ENCODE assay signal across 35 mouse cellular contexts in the genomic region with DNA sequence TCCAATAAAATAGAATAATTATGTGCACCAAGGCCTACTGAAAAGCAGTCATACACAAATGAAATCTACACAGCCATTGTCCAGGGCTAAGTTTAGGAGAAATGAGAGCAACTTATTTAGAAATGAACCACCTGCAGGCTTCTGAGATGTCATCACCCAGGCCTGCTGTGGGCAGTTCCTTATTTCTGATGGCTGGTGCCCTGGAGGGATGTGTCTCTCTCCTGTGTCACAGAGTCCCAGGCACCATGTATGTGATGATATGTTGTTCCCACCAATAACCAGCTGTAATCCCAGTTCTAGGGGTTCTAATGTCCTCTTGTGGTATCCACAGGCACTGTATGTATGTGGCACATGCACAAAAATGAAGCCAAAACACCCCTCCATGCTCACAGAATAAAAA. TPM values are rescaled to one million over a fixed set of nuclear protein-coding genes. Genes with fewer than 3 reads are reported as not detected.
DNase-seq lines count a peak whose midpoint lies in the region; ATAC-seq and TF ChIP-seq lines count a peak whose summit lies in the region.
"Had no signal": no experiment of that assay in that cellular context is flagged by ENCODE, and none has a peak within 500 bp of the region (broad histone marks: within the 10 kb centered on the region; RNA-seq: fewer than 3 reads in every experiment).

No protein-coding gene starts in this region.

- H3K27me3 ChIP-seq in midbrain, embryonic 11.5 days (ENCODE audit: control insufficient read depth, insufficient read depth, low read length), result no peaks in the 10 kb centered on the region
- H3K27me3 ChIP-seq in midbrain, embryonic 13.5 days, result no peaks in the 10 kb centered on the region
- H3K27me3 ChIP-seq in forebrain, postnatal 0 days (ENCODE audit: insufficient read depth, low read length), result no peaks in the 10 kb centered on the region
- H3K27me3 ChIP-seq: forebrain, embryonic 15.5 days; hindbrain, embryonic 13.5 days had no signal

- no peaks in the 10 kb centered on the region for H3K4me1 ChIP-seq in midbrain, embryonic 11.5 days (ENCODE audit: control insufficient read depth, insufficient read depth, low read length)
- H3K4me1 ChIP-seq in midbrain, embryonic 13.5 days (replicated peaks), result no peaks in the 10 kb centered on the region
- peaks cover 31% of the 10 kb centered on the region for H3K4me1 ChIP-seq in bone marrow macrophage, adult 2 months (ENCODE audit: control insufficient read depth, insufficient read depth, low read length)
- H3K4me1 ChIP-seq in forebrain, postnatal 0 days (ENCODE audit: insufficient read depth), result no peaks in the 10 kb centered on the region
- H3K4me1 ChIP-seq: forebrain, embryonic 15.5 days; hindbrain, embryonic 10.5 days; hindbrain, embryonic 13.5 days had no signal

- H3K9ac ChIP-seq in midbrain, embryonic 11.5 days (ENCODE audit: low read length), result no peak overlapping the region
- H3K9ac ChIP-seq in midbrain, embryonic 13.5 days (replicated peaks), result no peak overlapping the region
- no peak overlapping the region for H3K9ac ChIP-seq in forebrain, postnatal 0 days
- H3K9ac ChIP-seq: forebrain, embryonic 15.5 days; hindbrain, embryonic 13.5 days had no signal

- H3K36me3 ChIP-seq in midbrain, embryonic 11.5 days (ENCODE audit: control insufficient read depth, insufficient read depth, low read length), result no peaks in the 10 kb centered on the region
- no peaks in the 10 kb centered on the region for H3K36me3 ChIP-seq in midbrain, embryonic 13.5 days
- H3K36me3 ChIP-seq in macrophage (ENCODE audit: inconsistent target), result no peaks in the 10 kb centered on the region
- H3K36me3 ChIP-seq in forebrain, postnatal 0 days (ENCODE audit: insufficient read depth), result no peaks in the 10 kb centered on the region
- H3K36me3 ChIP-seq: forebrain, embryonic 15.5 days; hindbrain, embryonic 10.5 days; hindbrain, embryonic 13.5 days had no signal

- H3K4me3 ChIP-seq in midbrain, embryonic 11.5 days (ENCODE audit: low read depth, low read length), result no peak overlapping the region
- no peak overlapping the region for H3K4me3 ChIP-seq in midbrain, embryonic 13.5 days (replicated peaks)
- no peak overlapping the region for H3K4me3 ChIP-seq in bone marrow macrophage, adult 2 months (ENCODE audit: insufficient read depth, low read length)
- no peak overlapping the region for H3K4me3 ChIP-seq in macrophage (ENCODE audit: inconsistent target)
- H3K4me3 ChIP-seq in forebrain, postnatal 0 days (ENCODE audit: low read depth, low read length), result no peak overlapping the region
- H3K4me3 ChIP-seq: forebrain, embryonic 15.5 days; gastrocnemius, adult 2 months; hindbrain, embryonic 10.5 days; hindbrain, embryonic 13.5 days had no signal

- H3K27ac ChIP-seq in midbrain, embryonic 11.5 days (ENCODE audit: low read depth, low read length), result no peak overlapping the region
- no peak overlapping the region for H3K27ac ChIP-seq in midbrain, embryonic 13.5 days
- H3K27ac ChIP-seq in bone marrow macrophage, adult 2 months (ENCODE audit: insufficient read depth, low read depth, low read length), result peak overlapping the region; percentile 47; the same call in 1 of the 2 replicates
- H3K27ac ChIP-seq in macrophage, result peak overlapping the region; percentile 25; the same call in 1 of the 2 replicates
- H3K27ac ChIP-seq in forebrain, postnatal 0 days (ENCODE audit: low read depth, low read length), result no peak overlapping the region
- H3K27ac ChIP-seq: forebrain, embryonic 15.5 days; gastrocnemius, adult 2 months; hindbrain, embryonic 10.5 days; hindbrain, embryonic 13.5 days; hindbrain, postnatal 0 days had no signal

- H3K9me3 ChIP-seq in midbrain, embryonic 11.5 days (ENCODE audit: control insufficient read depth, low read length), result no peaks in the 10 kb centered on the region
- no peaks in the 10 kb centered on the region for H3K9me3 ChIP-seq in midbrain, embryonic 13.5 days
- H3K9me3 ChIP-seq in forebrain, postnatal 0 days (ENCODE audit: low read length), result no peaks in the 10 kb centered on the region
- H3K9me3 ChIP-seq: forebrain, embryonic 15.5 days; hindbrain, embryonic 10.5 days; hindbrain, embryonic 13.5 days had no signal

- TF ChIP-seq POLR2A in bone marrow macrophage, adult 2 months (IDR thresholded peaks at IDR 0.05; ENCODE audit: borderline replicate concordance, low read depth, low read length), result no peak

- DNase-seq in midbrain, embryonic 11.5 days (ENCODE audit: low spot score, missing footprints), result peak; percentile 62
- DNase-seq in frontal cortex, adult 2 months (ENCODE audit: extremely low spot score in 1 of 2, low spot score in 1 of 2), result no peak
- no peak for DNase-seq in forebrain, postnatal 0 days
- no peak for DNase-seq in MN1 (ENCODE audit: low spot score)
- DNase-seq: adrenal gland, postnatal 10 days; adrenal gland, postnatal 36 days; cerebellum, adult 11-12 months; cerebellum, adult 8-10 months; cerebellum, postnatal 10 days; cerebellum, postnatal 36 days; gastrocnemius, adult 2 months; gastrocnemius, postnatal 25 days had no signal

- no peak overlapping the region for H3K4me2 ChIP-seq in midbrain, embryonic 11.5 days
- H3K4me2 ChIP-seq in midbrain, embryonic 13.5 days (replicated peaks), result no peak overlapping the region
- no peak overlapping the region for H3K4me2 ChIP-seq in forebrain, postnatal 0 days (ENCODE audit: low read depth)
- H3K4me2 ChIP-seq: forebrain, embryonic 15.5 days; heart, embryonic 11.5 days; hindbrain, embryonic 13.5 days had no signal

- TF ChIP-seq CTCF in bone marrow macrophage, adult 2 months (IDR thresholded peaks at IDR 0.05; ENCODE audit: low read depth, low read length), result no peak
- TF ChIP-seq CTCF in forebrain, postnatal 0 days (IDR thresholded peaks at IDR 0.05; ENCODE audit: low read depth), result no peak

- H3K79me2 ChIP-seq in macrophage (ENCODE audit: inconsistent target), result no peaks in the 10 kb centered on the region

- ATAC-seq in midbrain, embryonic 11.5 days (ENCODE audit: low FRiP score), result no peak
- no peak for ATAC-seq in midbrain, embryonic 13.5 days
- peak; percentile 70; the same call in 1 of the 2 replicates for ATAC-seq in monocyte, adult 5-6 weeks (replicated peaks; ENCODE audit: insufficient number of reproducible peaks, low FRiP score, low TSS enrichment, poor library complexity, severe bottlenecking)
- no peak for ATAC-seq in forebrain, postnatal 0 days
- ATAC-seq: forebrain, embryonic 15.5 days; hindbrain, postnatal 0 days; inflammation-experienced regulatory T-cells, adult 6 months; intestine, embryonic 16.5 days; Patski had no signal

RNA-seq across cellular contexts. Expression of a gene that starts 20.9 kb away (rescaled TPM):
- not detected in 2 replicates for polyA plus RNA-seq in midbrain, embryonic 11.5 days (2014; fragmentation: Nextera tagmentation; extraction: Ambion mirVana)
- polyA plus RNA-seq in midbrain, embryonic 13.5 days (2015; fragmentation: Nextera tagmentation; extraction: Ambion mirVana), result not detected in 2 replicates
- polyA plus RNA-seq in bone marrow macrophage, adult 2 months (2012; ENCODE audit: insufficient read depth, insufficient read length, missing spikeins), result not detected in 2 replicates
- 1 to 10 TPM in 1 of 26 experiments, under 1 TPM in 1, not detected in 24; 0.71 to 1.5 TPM for total RNA-seq in macrophage (2018; cell fraction: chromatin; rRNA removed)
- total RNA-seq in macrophage (2018; cell fraction: cytosol; rRNA removed), result under 1 TPM in 10 of 26 experiments, not detected in 16; 0.11 to 0.34 (median 0.18) TPM
- total RNA-seq in macrophage (2018; cell fraction: nucleus; rRNA removed), result 1 to 10 TPM in 2 of 26 experiments, under 1 TPM in 3, not detected in 21; 0.45 to 1.4 (median 0.58) TPM
- polyA plus RNA-seq in macrophage (2018), result 0.63 TPM in 1 of 3 replicates, not detected in the others
- 1.1 to 8.6 TPM (median 4.5 TPM) in 3 replicates for total RNA-seq in monocyte, adult 5-6 weeks (2017)
- not detected in 2 replicates for polyA plus RNA-seq in frontal cortex, adult 2 months (2012; rRNA removed)
- not detected in 2 replicates for total RNA-seq in forebrain, postnatal 0 days (2014; rRNA removed)
- not detected in 2 replicates for polyA plus RNA-seq in forebrain, postnatal 0 days (2015; fragmentation: Nextera tagmentation; extraction: Ambion mirVana)
- total RNA-seq: ES-E14; hindbrain, postnatal 0 days had no signal
- polyA plus RNA-seq: brain, embryonic 14.5 days; embryonic facial prominence, embryonic 11.5 days; embryonic facial prominence, embryonic 14.5 days; forebrain, embryonic 11.5 days; forebrain, embryonic 15.5 days; heart, embryonic 11.5 days; heart, embryonic 14.5 days; heart, postnatal 0 days; hindbrain, embryonic 10.5 days; hindbrain, embryonic 13.5 days; hindbrain, postnatal 0 days; Patski had no signal

RNA-seq across cellular contexts. Expression of a gene that starts 42.1 kb away (rescaled TPM):
- not detected in 2 replicates for polyA plus RNA-seq in midbrain, embryonic 11.5 days (2014; fragmentation: Nextera tagmentation; extraction: Ambion mirVana)
- not detected in 2 replicates for polyA plus RNA-seq in midbrain, embryonic 13.5 days (2015; fragmentation: Nextera tagmentation; extraction: Ambion mirVana)
- polyA plus RNA-seq in bone marrow macrophage, adult 2 months (2012; ENCODE audit: insufficient read depth, insufficient read length, missing spikeins), result not detected in 2 replicates
- not detected for total RNA-seq in macrophage (2018; cell fraction: chromatin; rRNA removed)
- total RNA-seq in macrophage (2018; cell fraction: cytosol; rRNA removed), result not detected
- not detected for total RNA-seq in macrophage (2018; cell fraction: nucleus; rRNA removed)
- not detected in 3 replicates for polyA plus RNA-seq in macrophage (2018)
- not detected in 3 replicates for total RNA-seq in monocyte, adult 5-6 weeks (2017)
- polyA plus RNA-seq in frontal cortex, adult 2 months (2012; rRNA removed), result not detected in 2 replicates
- not detected in 2 replicates for total RNA-seq in forebrain, postnatal 0 days (2014; rRNA removed)
- polyA plus RNA-seq in forebrain, postnatal 0 days (2015; fragmentation: Nextera tagmentation; extraction: Ambion mirVana), result not detected in 2 replicates
- total RNA-seq: adrenal gland, adult 18-20 months; adrenal gland, postnatal 10 days; adrenal gland, postnatal 36 days; ES-E14; gastrocnemius, adult 2 months; gastrocnemius, postnatal 25 days; heart, adult 8-10 months; heart, postnatal 25 days; hindbrain, postnatal 0 days had no signal
- polyA plus RNA-seq: brain, embryonic 14.5 days; embryonic facial prominence, embryonic 11.5 days; embryonic facial prominence, embryonic 14.5 days; forebrain, embryonic 11.5 days; forebrain, embryonic 15.5 days; gonadal fat pad, adult 2 months; heart, embryonic 11.5 days; heart, embryonic 14.5 days; heart, postnatal 0 days; hindbrain, embryonic 10.5 days; hindbrain, embryonic 13.5 days; hindbrain, postnatal 0 days; inflammation-experienced regulatory T-cells, adult 6 months; Patski had no signal

Comparison
In these comparisons a context has a peak if more than half of its experiments do, and no peak if none do; other contexts are left out.
1. H3K27ac ChIP-seq: peak in bone marrow macrophage, adult 2 months (single experiment) and macrophage (single experiment); none in midbrain, embryonic 11.5 days (single experiment), midbrain, embryonic 13.5 days (single experiment) and forebrain, postnatal 0 days (single experiment).